Mouse (Mus musculus) bone marrow macrophage, adult 2 months (primary cell): ENCODE measurements around the gene Pitpna.
A peak's percentile ranks its signal among the peaks of the same experiment; 100 is the strongest.

Experiments
- CTCF ChIP-seq: IDR thresholded peaks from 2 replicates; pipeline ENCODE4 v1.5.1; 2012; ENCODE audit warnings: low read depth, mild to moderate bottlenecking, low read length, moderate library complexity
- POLR2A ChIP-seq: IDR thresholded peaks from 2 replicates; pipeline ENCODE4 v1.6.1; 2012; ENCODE audit warnings: mild to moderate bottlenecking, low read depth, low read length, borderline replicate concordance

- TF ChIP-seq CTCF: peak; percentile 59
- no peak for TF ChIP-seq POLR2A
Observed at GRCm38 (mm10) chr11:75619133-75619532, 31.2 kb downstream of the Pitpna start.
